Mouse (Mus musculus) midbrain, embryonic 11.5 days (tissue): ENCODE results near the gene Edem3. TPM values are rescaled to one million over a fixed set of nuclear protein-coding genes. Genes with fewer than 3 reads are reported as not detected.
"Not testable (repeated sequence)": the region's sequence is repeated elsewhere in the genome, so short reads cannot be mapped to it uniquely, and the experiment has no call there.

Source experiments
- ATAC-seq: fragments of 200-750 bp; cut with Nextera tagmentation; 2 replicates; pipeline ENCODE4 v1.8.0; 2017; ENCODE audit warnings: moderate TSS enrichment, moderate library complexity; ENCODE audit not compliant: low FRiP score
- DNase-seq: peaks from one replicate; pipeline ENCODE4 v3.0.0; 2015; ENCODE audit warnings: low spot score; ENCODE audit errors: missing footprints
- H3K27ac ChIP-seq: fragments of 300-500 bp; sonication (generic); 2 replicates; pipeline ENCODE4 v1.5.1; 2014; ENCODE audit warnings: low read depth, low read length
- H3K27me3 ChIP-seq: fragments of 300-500 bp; sonication (generic); 2 replicates; pipeline ENCODE4 v1.6.1; 2014; ENCODE audit warnings: mild to moderate bottlenecking, low read length, moderate library complexity, mixed read lengths; ENCODE audit not compliant: control insufficient read depth, insufficient read depth
- H3K36me3 ChIP-seq: fragments of 300-500 bp; sonication (generic); 2 replicates; pipeline ENCODE4 v1.6.1; 2014; ENCODE audit warnings: mild to moderate bottlenecking, low read length, moderate library complexity, mixed read lengths; ENCODE audit not compliant: control insufficient read depth, insufficient read depth
- H3K4me1 ChIP-seq: fragments of 300-500 bp; sonication (generic); 2 replicates; pipeline ENCODE4 v1.6.1; 2014; ENCODE audit warnings: low read length; ENCODE audit not compliant: control insufficient read depth, insufficient read depth
- H3K4me2 ChIP-seq: fragments of 300-500 bp; sonication (generic); 2 replicates; pipeline ENCODE4 v1.6.1; 2014; ENCODE audit warnings: mild to moderate bottlenecking, moderate library complexity
- H3K4me3 ChIP-seq: fragments of 300-500 bp; sonication (generic); 2 replicates; pipeline ENCODE4 v1.5.1; 2014; ENCODE audit warnings: low read depth, low read length
- H3K9ac ChIP-seq: fragments of 300-500 bp; sonication (generic); 2 replicates; pipeline ENCODE4 v1.6.1; 2014; ENCODE audit warnings: low read length
- H3K9me3 ChIP-seq: fragments of 300-500 bp; sonication (generic); 2 replicates; pipeline ENCODE4 v1.6.1; 2016; ENCODE audit warnings: low read length; ENCODE audit not compliant: control insufficient read depth
- WGBS: fragments of 180-500 bp; shearing (Covaris S2); extraction: QIAGEN DNeasy Blood & Tissue Kit; methylation state at CpG from one replicate; pipeline ENCODE4 v1.1.7; 2014; 5-methylcytosine and 5-hydroxymethylcytosine counted together
- polyA plus RNA-seq: library from polyadenylated mRNA; unstranded; fragments of >200 nt; fragmentation: Nextera tagmentation; extraction: Ambion mirVana; gene quantifications from 2 replicates; pipeline ENCODE4 v1.2.1, GENCODE M21; 2014

Gene Edem3
- polyA plus RNA-seq, 1 experiment from 2014 or later = 22.0 TPM

DNA sequence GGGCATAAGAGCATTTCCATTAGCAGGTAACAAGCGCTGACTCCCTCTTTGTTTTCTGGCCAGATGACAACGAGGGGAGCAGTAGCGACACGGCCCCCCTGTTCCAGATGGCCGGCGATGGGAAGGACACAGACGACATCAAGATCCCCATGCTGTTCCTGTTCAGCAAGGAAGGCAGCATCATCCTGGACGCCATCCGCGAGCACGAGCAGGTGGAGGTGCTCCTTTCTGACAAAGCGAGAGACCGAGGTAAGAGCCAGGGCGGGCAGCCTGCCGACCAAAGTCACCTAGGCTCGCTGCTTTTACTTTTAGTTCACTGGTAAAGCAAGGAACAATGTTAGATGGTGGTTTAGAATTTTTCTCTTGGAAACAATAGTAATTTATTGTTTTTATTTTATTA, 56.3 kb downstream of the Edem3 start:
- Histone ChIP-seq H3K9me3 (no peaks in the 10 kb centered on the region), H3K27ac (no peak overlapping the region), H3K4me1 (no peaks in the 10 kb centered on the region), H3K36me3 (peaks cover 3% of the 10 kb centered on the region), H3K4me2 (no peak overlapping the region), H3K27me3 (no peaks in the 10 kb centered on the region), H3K9ac (no peak overlapping the region), H3K4me3 (no peak overlapping the region)
- ATAC-seq (no peak), DNase-seq (no peak)
- WGBS = 89% methylated on average over 16 of the region's 16 CpGs

GRCm38 (mm10) chr1:151812004-151812712, 57.0 kb downstream of the Edem3 start:
- no peak for ATAC-seq
- peaks cover 6% of the 10 kb centered on the region for H3K36me3 ChIP-seq
- no peak overlapping the region for H3K4me2 ChIP-seq
- no peaks in the 10 kb centered on the region for H3K9me3 ChIP-seq
- no peaks in the 10 kb centered on the region for H3K27me3 ChIP-seq
- no peak overlapping the region for H3K4me3 ChIP-seq
- H3K9ac ChIP-seq = no peak overlapping the region
- peak; percentile 83 for DNase-seq
- 86% methylated on average over 13 of the region's 13 CpGs for WGBS
- H3K27ac ChIP-seq = no peak overlapping the region
- no peaks in the 10 kb centered on the region for H3K4me1 ChIP-seq

- no peak for DNase-seq
- no peak for ATAC-seq
- H3K36me3 ChIP-seq = 0 out of 2 replicates have a peak, but pooled peaks cover 3% of the 10 kb centered on the region
- H3K27ac ChIP-seq = no peak overlapping the region
- H3K4me2 ChIP-seq = no peak overlapping the region
- no peaks in the 10 kb centered on the region for H3K9me3 ChIP-seq
- no peaks in the 10 kb centered on the region for H3K27me3 ChIP-seq
- WGBS = 91% methylated on average over 3 of the region's 3 CpGs
- no peak overlapping the region for H3K4me3 ChIP-seq
- no peak overlapping the region for H3K9ac ChIP-seq
- no peaks in the 10 kb centered on the region for H3K4me1 ChIP-seq
Measured at GRCm38 (mm10) chr1:151816051-151816450, 60.9 kb downstream of the Edem3 start.

DNA sequence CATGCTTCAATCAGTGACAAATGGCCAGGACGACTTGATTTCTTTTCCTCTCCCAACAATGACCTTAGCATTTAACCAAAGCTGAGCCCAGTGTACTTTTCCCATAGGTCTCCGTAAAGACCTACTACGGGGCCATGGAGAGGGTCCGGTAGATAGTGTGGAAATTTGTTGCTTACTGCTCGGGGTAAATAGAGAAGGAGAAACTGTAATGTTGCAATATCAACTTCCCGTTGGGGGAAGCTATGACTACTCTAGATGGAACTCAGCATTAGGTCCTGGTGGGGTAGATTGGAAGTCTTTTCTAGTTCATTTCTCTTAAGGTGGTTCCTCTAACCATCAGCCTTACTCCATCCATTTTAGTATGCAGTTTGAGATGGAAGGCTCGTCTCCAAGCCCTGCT, 64.0 kb downstream of the Edem3 start:
- no peak overlapping the region for H3K9ac ChIP-seq
- no peak overlapping the region for H3K4me3 ChIP-seq
- H3K27me3 ChIP-seq = no peaks in the 10 kb centered on the region
- no peak overlapping the region for H3K4me2 ChIP-seq
- no peaks in the 10 kb centered on the region for H3K4me1 ChIP-seq
- 0 out of 2 replicates have a peak, but pooled peaks cover 3% of the 10 kb centered on the region for H3K36me3 ChIP-seq
- no peaks in the 10 kb centered on the region for H3K9me3 ChIP-seq
- WGBS = 91% methylated on average over 7 of the region's 7 CpGs
- H3K27ac ChIP-seq = no peak overlapping the region
- ATAC-seq (no peak), DNase-seq (no peak)

DNA sequence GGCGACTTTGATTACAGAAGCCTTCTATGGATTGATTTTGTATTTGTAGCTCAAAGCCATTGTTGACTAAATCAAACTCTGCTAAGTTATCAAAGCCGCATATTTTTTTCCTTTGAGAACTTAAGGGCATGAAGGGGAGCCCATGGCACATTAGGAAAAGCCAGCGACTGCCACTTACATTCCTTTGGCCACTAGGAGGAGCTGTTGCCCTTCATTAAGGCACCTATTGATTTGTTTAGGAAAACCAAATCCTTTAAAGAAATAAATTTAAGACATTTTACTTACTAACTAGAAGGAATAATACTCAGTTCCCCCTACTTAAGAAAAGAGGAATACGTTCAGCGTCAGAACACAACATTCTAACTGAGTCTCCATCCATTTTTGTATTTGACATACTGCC, 65.3 kb downstream of the Edem3 start:
- Histone ChIP-seq H3K27me3 (no peaks in the 10 kb centered on the region), H3K4me1 (no peaks in the 10 kb centered on the region), H3K36me3 (0 out of 2 replicates have a peak, but pooled peaks cover 3% of the 10 kb centered on the region), H3K4me2 (no peak overlapping the region), H3K9me3 (no peaks in the 10 kb centered on the region), H3K27ac (no peak overlapping the region), H3K4me3 (no peak overlapping the region), H3K9ac (no peak overlapping the region)
- no peak for ATAC-seq
- 27% methylated on average over 5 of the region's 5 CpGs for WGBS
- DNase-seq = peak; percentile 97

DNA sequence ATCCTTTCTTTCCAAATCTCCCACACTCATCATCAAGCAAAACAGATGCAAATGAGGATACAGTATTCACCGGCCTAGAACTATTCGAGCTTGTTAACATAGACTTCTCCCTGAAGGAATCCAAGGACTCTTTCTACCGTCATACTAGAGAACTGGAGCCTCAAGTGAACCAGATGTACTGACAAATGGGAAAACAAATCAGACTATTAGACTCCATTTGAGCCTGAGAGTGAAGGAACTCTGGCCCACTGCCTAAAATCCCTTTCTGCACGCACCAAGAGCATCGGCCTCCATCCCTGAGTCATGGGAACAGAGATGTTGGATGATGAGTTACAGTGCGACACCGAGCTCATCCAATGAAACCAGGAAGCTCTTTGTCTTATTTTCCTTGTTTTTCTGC, 69.9 kb downstream of the Edem3 start:
- H3K27ac ChIP-seq = no peak overlapping the region
- DNase-seq = no peak
- H3K4me1 ChIP-seq = no peaks in the 10 kb centered on the region
- ATAC-seq = no peak
- WGBS = 94% methylated on average over 7 of the region's 7 CpGs
- no peak overlapping the region for H3K4me2 ChIP-seq
- H3K27me3 ChIP-seq = no peaks in the 10 kb centered on the region
- no peak overlapping the region for H3K9ac ChIP-seq
- no peaks in the 10 kb centered on the region for H3K36me3 ChIP-seq
- H3K4me3 ChIP-seq = no peak overlapping the region
- H3K9me3 ChIP-seq = no peaks in the 10 kb centered on the region

DNA sequence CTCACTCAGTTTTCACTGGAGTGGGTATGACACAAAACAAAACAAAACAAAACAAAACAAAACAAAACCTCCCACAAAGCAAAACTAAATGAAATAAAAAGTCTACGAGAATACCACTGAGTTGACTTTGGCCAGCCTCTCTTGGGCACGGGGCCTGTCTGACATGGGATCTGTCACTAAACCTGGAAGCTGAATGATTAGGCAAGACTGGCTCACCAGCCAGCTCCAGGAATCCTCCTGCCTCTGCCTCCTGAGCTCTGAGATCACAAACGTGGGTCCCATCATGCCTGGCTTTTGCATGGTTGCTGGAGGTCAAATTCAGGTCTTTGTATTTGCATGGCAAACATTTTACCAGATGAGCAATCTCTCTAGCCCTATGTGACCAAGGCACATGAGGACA, 76.6 kb downstream of the Edem3 start:
- no peak overlapping the region for H3K27ac ChIP-seq
- DNase-seq (no peak), ATAC-seq (no peak)
- H3K27me3 ChIP-seq = no peaks in the 10 kb centered on the region
- no peak overlapping the region for H3K4me2 ChIP-seq
- WGBS = 89% methylated on average over 3 of the region's 3 CpGs
- H3K4me1 ChIP-seq = no peaks in the 10 kb centered on the region
- no peak overlapping the region for H3K9ac ChIP-seq
- peaks cover 6% of the 10 kb centered on the region; the same call in 1 of the 2 replicates for H3K9me3 ChIP-seq
- H3K4me3 ChIP-seq = no peak overlapping the region
- H3K36me3 ChIP-seq = no peaks in the 10 kb centered on the region

DNA sequence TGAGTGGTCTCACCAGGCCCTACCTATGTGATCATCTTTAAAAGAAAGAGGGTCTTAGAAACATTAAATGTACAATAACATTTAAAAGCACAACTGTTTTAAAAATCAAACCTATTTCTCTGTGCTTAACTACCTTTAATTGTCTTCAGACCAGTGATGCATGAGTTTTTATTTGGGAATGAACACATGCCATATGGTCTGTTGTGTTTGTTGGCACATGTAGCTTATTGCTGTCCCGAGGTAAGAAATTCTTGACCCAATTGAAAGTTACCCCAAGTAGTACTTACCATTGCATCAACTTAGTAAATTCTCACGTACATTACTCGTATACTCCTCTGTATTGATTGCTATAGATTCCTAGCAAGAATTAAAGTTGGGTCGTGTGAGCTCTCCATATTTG, 80.1 kb downstream of the Edem3 start:
- H3K4me1 ChIP-seq = no peaks in the 10 kb centered on the region
- ATAC-seq (no peak), DNase-seq (no peak)
- H3K27me3 ChIP-seq = no peaks in the 10 kb centered on the region
- no peak overlapping the region for H3K4me2 ChIP-seq
- H3K9ac ChIP-seq = no peak overlapping the region
- H3K36me3 ChIP-seq = no peaks in the 10 kb centered on the region
- no peak overlapping the region for H3K27ac ChIP-seq
- no peak overlapping the region for H3K4me3 ChIP-seq
- WGBS = 94% methylated on average over 4 of the region's 4 CpGs
- peaks cover 6% of the 10 kb centered on the region; the same call in 1 of the 2 replicates for H3K9me3 ChIP-seq

GRCm38 (mm10) chr1:151840345-151840744, 85.2 kb downstream of the Edem3 start:
- not testable (repeated sequence) for ATAC-seq

More at GRCm38 (mm10) chr1:151840345-151840744, 85.2 kb downstream of the Edem3 start:
- H3K4me3 ChIP-seq, DNase-seq, H3K27me3 ChIP-seq, H3K27ac ChIP-seq, H3K9ac ChIP-seq, H3K4me1 ChIP-seq, H3K9me3 ChIP-seq, H3K36me3 ChIP-seq, H3K4me2 ChIP-seq: not testable (repeated sequence)
- WGBS = 94% methylated on average over 1 of the region's 1 CpGs
